Comparison of ENCODE assay signal across 20 mouse cellular contexts in the genomic region with DNA sequence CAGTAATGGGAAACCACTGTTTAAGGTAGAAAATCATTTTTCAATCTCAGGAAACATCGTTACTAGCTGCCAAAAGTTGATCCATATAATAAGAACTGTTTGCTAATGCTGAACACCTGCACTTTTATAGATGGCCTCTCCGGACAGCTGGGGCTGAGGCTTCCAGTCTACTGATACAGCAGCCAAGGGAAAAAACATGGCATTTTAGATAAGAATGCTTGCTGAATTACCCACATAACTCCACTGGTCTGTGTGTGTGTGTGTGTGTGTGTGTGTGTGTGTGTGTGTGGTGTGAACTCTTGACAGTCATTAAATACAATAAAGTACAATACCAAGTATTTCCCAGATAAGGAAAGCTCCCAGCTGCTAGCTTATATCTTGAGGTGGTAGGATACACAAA.
DNase-seq lines count a peak whose midpoint lies in the region; ATAC-seq and TF ChIP-seq lines count a peak whose summit lies in the region.
"Had no signal": no experiment of that assay in that cellular context is flagged by ENCODE, and none has a peak within 500 bp of the region (broad histone marks: within the 10 kb centered on the region; RNA-seq: fewer than 3 reads in every experiment).

No protein-coding gene starts in this region.

- H3K9ac ChIP-seq in kidney, embryonic 16.5 days (replicated peaks; ENCODE audit: low read length): no peak overlapping the region
- no peak overlapping the region for H3K9ac ChIP-seq in lung, embryonic 16.5 days (ENCODE audit: low read length)
- no peak overlapping the region for H3K9ac ChIP-seq in limb, embryonic 13.5 days
- H3K9ac ChIP-seq: embryonic facial prominence, embryonic 15.5 days; forebrain, postnatal 0 days; midbrain, embryonic 12.5 days; neural tube, embryonic 12.5 days had no signal

- no peak overlapping the region for H3K4me3 ChIP-seq in kidney, embryonic 16.5 days (ENCODE audit: low read length)
- H3K4me3 ChIP-seq in kidney, adult 2 months (ENCODE audit: insufficient read depth, low read depth, low read length): no peak overlapping the region
- H3K4me3 ChIP-seq in lung, embryonic 16.5 days (ENCODE audit: low read length): no peak overlapping the region
- no peak overlapping the region for H3K4me3 ChIP-seq in limb, embryonic 13.5 days
- H3K4me3 ChIP-seq: embryonic facial prominence, embryonic 15.5 days; heart, embryonic 10.5 days; hindbrain, embryonic 10.5 days; left cerebral cortex, adult 2 months; midbrain, embryonic 12.5 days; neural tube, embryonic 12.5 days had no signal

- no peaks in the 10 kb centered on the region for H3K9me3 ChIP-seq in kidney, embryonic 16.5 days (ENCODE audit: low read length)
- H3K9me3 ChIP-seq in lung, embryonic 16.5 days (ENCODE audit: control insufficient read depth, low read length): no peaks in the 10 kb centered on the region
- no peaks in the 10 kb centered on the region for H3K9me3 ChIP-seq in limb, embryonic 13.5 days
- H3K9me3 ChIP-seq: embryonic facial prominence, embryonic 15.5 days; heart, embryonic 10.5 days; hindbrain, embryonic 10.5 days; midbrain, embryonic 12.5 days; neural tube, embryonic 12.5 days had no signal

- ATAC-seq in kidney, embryonic 16.5 days (ENCODE audit: low FRiP score, low TSS enrichment): peak; percentile 49; the same call in 1 of the 2 replicates
- peak; percentile 88 for ATAC-seq in lung, embryonic 16.5 days (ENCODE audit: low read depth)
- ATAC-seq in limb, embryonic 13.5 days (ENCODE audit: low FRiP score, low read depth): peak; percentile 64
- ATAC-seq: forebrain, postnatal 0 days; hindbrain, postnatal 0 days had no signal

- no peak overlapping the region for H3K27ac ChIP-seq in kidney, embryonic 16.5 days (ENCODE audit: low read length)
- H3K27ac ChIP-seq in kidney, adult 2 months (ENCODE audit: insufficient read depth, low read depth, low read length): no peak overlapping the region
- H3K27ac ChIP-seq in lung, embryonic 16.5 days (ENCODE audit: low read length): no peak overlapping the region
- H3K27ac ChIP-seq in limb, embryonic 13.5 days: peak overlapping the region; percentile 22; the same call in 1 of the 2 replicates
- H3K27ac ChIP-seq: heart, embryonic 10.5 days; hindbrain, embryonic 10.5 days; hindbrain, postnatal 0 days; left cerebral cortex, adult 2 months; macrophage; midbrain, embryonic 12.5 days; neural tube, embryonic 12.5 days had no signal

- no peak for DNase-seq in kidney, adult 2 months
- DNase-seq in lung, adult 18-20 months: no peak
- no peak for DNase-seq in yolk sac, embryonic 10.5 days (ENCODE audit: low spot score)
- no peak for DNase-seq in spleen, postnatal 4 days (ENCODE audit: low spot score in 2 of 2)
- DNase-seq: adrenal gland, postnatal 36 days; cerebellum, adult 18-20 months; forebrain, postnatal 0 days; layer of hippocampus, adult 9-11 months; thymus, adult 18-20 months had no signal

- 33% methylated on average over 2 of the region's 2 CpGs for WGBS in kidney, embryonic 16.5 days
- WGBS in kidney, adult 2 months: 60% methylated on average over 2 of the region's 2 CpGs
- 19% methylated on average over 2 of the region's 2 CpGs for WGBS in lung, embryonic 16.5 days
- 17% methylated on average over 2 of the region's 2 CpGs for WGBS in limb, embryonic 13.5 days

- no peaks in the 10 kb centered on the region for H3K36me3 ChIP-seq in kidney, embryonic 16.5 days (ENCODE audit: insufficient read depth, low read length)
- H3K36me3 ChIP-seq in kidney, adult 2 months (ENCODE audit: control insufficient read depth, insufficient read depth, low read length): no peaks in the 10 kb centered on the region
- no peaks in the 10 kb centered on the region for H3K36me3 ChIP-seq in lung, embryonic 16.5 days (ENCODE audit: control insufficient read depth, insufficient read depth, low read length)
- no peaks in the 10 kb centered on the region for H3K36me3 ChIP-seq in limb, embryonic 13.5 days
- H3K36me3 ChIP-seq: embryonic facial prominence, embryonic 15.5 days; heart, embryonic 10.5 days; hindbrain, embryonic 10.5 days; midbrain, embryonic 12.5 days; neural tube, embryonic 12.5 days had no signal

- no peak overlapping the region for H3K4me2 ChIP-seq in kidney, embryonic 16.5 days (replicated peaks; ENCODE audit: low read depth, low read length)
- H3K4me2 ChIP-seq in lung, embryonic 16.5 days (ENCODE audit: low read depth, low read length): no peak overlapping the region
- H3K4me2 ChIP-seq in limb, embryonic 13.5 days (replicated peaks): no peak overlapping the region
- H3K4me2 ChIP-seq: embryonic facial prominence, embryonic 15.5 days; midbrain, embryonic 12.5 days; neural tube, embryonic 12.5 days had no signal

- TF ChIP-seq CTCF in kidney, adult 2 months (conservative IDR thresholded peaks at IDR 0.05; ENCODE audit: insufficient read depth, insufficient read length, low read depth, low read length): no peak

- H3K27me3 ChIP-seq in kidney, embryonic 16.5 days (ENCODE audit: insufficient read depth, low read length): no peaks in the 10 kb centered on the region
- no peaks in the 10 kb centered on the region for H3K27me3 ChIP-seq in kidney, adult 2 months (replicated peaks; ENCODE audit: control insufficient read depth, insufficient read depth, low read length)
- no peaks in the 10 kb centered on the region for H3K27me3 ChIP-seq in lung, embryonic 16.5 days (ENCODE audit: control insufficient read depth, insufficient read depth, low read depth, low read length)
- H3K27me3 ChIP-seq in limb, embryonic 13.5 days: no peaks in the 10 kb centered on the region
- H3K27me3 ChIP-seq: embryonic facial prominence, embryonic 15.5 days; midbrain, embryonic 12.5 days; neural tube, embryonic 12.5 days had no signal

- TF ChIP-seq POLR2A in kidney, adult 2 months (IDR thresholded peaks at IDR 0.05; ENCODE audit: low read depth, low read length): no peak

- 0 out of 2 replicates have a peak, but pooled peaks cover 8% of the 10 kb centered on the region for H3K4me1 ChIP-seq in kidney, embryonic 16.5 days (ENCODE audit: insufficient read depth, low read length)
- no peaks in the 10 kb centered on the region for H3K4me1 ChIP-seq in kidney, adult 2 months (ENCODE audit: control insufficient read depth, insufficient read depth, low read length)
- H3K4me1 ChIP-seq in lung, embryonic 16.5 days (replicated peaks; ENCODE audit: control insufficient read depth, insufficient read depth, low read length): peaks cover 7% of the 10 kb centered on the region
- H3K4me1 ChIP-seq in limb, embryonic 13.5 days: peaks cover 27% of the 10 kb centered on the region
- H3K4me1 ChIP-seq: embryonic facial prominence, embryonic 15.5 days; heart, embryonic 10.5 days; hindbrain, embryonic 10.5 days; midbrain, embryonic 12.5 days; neural tube, embryonic 12.5 days had no signal
